Comparison of ENCODE assay signal across 30 mouse cellular contexts in genomic region chr16:34264671-34265070, GRCm38 (mm10).
A peak's percentile ranks its signal among the peaks of the same experiment; 100 is the strongest.
DNase-seq lines count a peak whose midpoint lies in the region; ATAC-seq and TF ChIP-seq lines count a peak whose summit lies in the region.
"Had no signal": no experiment of that assay in that cellular context is flagged by ENCODE, and none has a peak within 500 bp of the region (broad histone marks: within the 10 kb centered on the region; RNA-seq: fewer than 3 reads in every experiment).

No protein-coding gene starts in this region.

- no peak overlapping the region for H3K4me3 ChIP-seq in heart, postnatal 0 days (ENCODE audit: low read depth, low read length)
- H3K4me3 ChIP-seq: embryonic facial prominence, embryonic 12.5 days; gastrocnemius, adult 2 months; hindbrain, embryonic 12.5 days; left cerebral cortex, adult 2 months; limb, embryonic 12.5 days; liver, embryonic 12.5 days; midbrain, embryonic 13.5 days; neural tube, embryonic 13.5 days had no signal

- no peak for TF ChIP-seq EP300 in heart, postnatal 0 days (IDR thresholded peaks at IDR 0.05; ENCODE audit: low read depth)

- peaks cover 31% of the 10 kb centered on the region for H3K4me1 ChIP-seq in heart, postnatal 0 days (ENCODE audit: control insufficient read depth, insufficient read depth)
- H3K4me1 ChIP-seq: liver, embryonic 12.5 days had no signal

- peak overlapping the region; percentile 26; the same call in 1 of the 2 replicates for H3K27ac ChIP-seq in heart, postnatal 0 days (ENCODE audit: low read depth)
- H3K27ac ChIP-seq: embryonic facial prominence, embryonic 12.5 days; gastrocnemius, adult 2 months; hindbrain, embryonic 12.5 days; hindbrain, postnatal 0 days; limb, embryonic 12.5 days; liver, embryonic 12.5 days; macrophage; midbrain, embryonic 13.5 days; neural tube, embryonic 13.5 days had no signal

- no peak overlapping the region for H3K4me2 ChIP-seq in heart, postnatal 0 days (ENCODE audit: low read depth, low read length)
- H3K4me2 ChIP-seq: embryonic facial prominence, embryonic 12.5 days; heart, embryonic 11.5 days; hindbrain, embryonic 12.5 days; limb, embryonic 12.5 days; liver, embryonic 12.5 days; midbrain, embryonic 13.5 days; neural tube, embryonic 13.5 days had no signal

- ATAC-seq in heart, postnatal 0 days (ENCODE audit: insufficient read depth, low read depth): no peak; the same call in 1 of the 2 replicates
- ATAC-seq: CD4-positive, CD25-positive, alpha-beta regulatory T cell, adult 4 months; forebrain, embryonic 16.5 days; hindbrain, postnatal 0 days; intestine, embryonic 16.5 days; liver, embryonic 12.5 days; liver, postnatal 0 days; midbrain, embryonic 13.5 days had no signal

- peak; percentile 39 for DNase-seq in adrenal gland, postnatal 10 days
- DNase-seq in adrenal gland, adult (ENCODE audit: inconsistent age in 2 of 2, low spot score in 1 of 2): no peak
- no peak for DNase-seq in heart, postnatal 0 days (ENCODE audit: low spot score)
- DNase-seq in heart, adult 8-10 months (ENCODE audit: low spot score): no peak
- DNase-seq in 3134 (ENCODE audit: extremely low read depth, insufficient read length, low spot score): peak; percentile 19
- peak; percentile 45 for DNase-seq in fat pad, adult 2 months (ENCODE audit: extremely low read depth, low read depth, low spot score)
- DNase-seq in gastrocnemius, postnatal 25 days: no peak
- DNase-seq: cerebellum, adult 11 months; cerebellum, adult 9-10 months; cerebellum, postnatal 36 days; embryo, embryonic 11 days; gastrocnemius, adult 2 months; kidney, adult 9 months; kidney, postnatal 14 days; liver, postnatal 0 days; thymus, adult 2 months; thymus, postnatal 36 days had no signal

- TF ChIP-seq CTCF in heart, postnatal 0 days (IDR thresholded peaks at IDR 0.05; ENCODE audit: low read depth): no peak

- H3K9me3 ChIP-seq in heart, postnatal 0 days (replicated peaks; ENCODE audit: control insufficient read depth, low read length): no peaks in the 10 kb centered on the region
- H3K9me3 ChIP-seq: embryonic facial prominence, embryonic 12.5 days; hindbrain, embryonic 12.5 days; limb, embryonic 12.5 days; liver, embryonic 12.5 days; midbrain, embryonic 13.5 days; neural tube, embryonic 13.5 days had no signal

- no peaks in the 10 kb centered on the region for H3K36me3 ChIP-seq in heart, postnatal 0 days (replicated peaks; ENCODE audit: control insufficient read depth, insufficient read depth, low read length)
- H3K36me3 ChIP-seq: embryonic facial prominence, embryonic 12.5 days; hindbrain, embryonic 12.5 days; limb, embryonic 12.5 days; liver, embryonic 12.5 days; midbrain, embryonic 13.5 days; neural tube, embryonic 13.5 days had no signal

- 66% methylated on average over 3 of the region's 3 CpGs for WGBS in heart, postnatal 0 days

- H3K9ac ChIP-seq in heart, postnatal 0 days (replicated peaks; ENCODE audit: low read depth, low read length): no peak overlapping the region
- H3K9ac ChIP-seq: embryonic facial prominence, embryonic 12.5 days; hindbrain, embryonic 12.5 days; limb, embryonic 12.5 days; liver, embryonic 12.5 days; liver, postnatal 0 days; midbrain, embryonic 13.5 days; neural tube, embryonic 13.5 days had no signal

- no peaks in the 10 kb centered on the region for H3K27me3 ChIP-seq in heart, postnatal 0 days (ENCODE audit: control insufficient read depth, insufficient read depth, low read length)
- H3K27me3 ChIP-seq: embryonic facial prominence, embryonic 12.5 days; hindbrain, embryonic 12.5 days; limb, embryonic 12.5 days; liver, embryonic 12.5 days; midbrain, embryonic 13.5 days; neural tube, embryonic 13.5 days had no signal

Comparison
In these comparisons a context has a peak if more than half of its experiments do, and no peak if none do; other contexts are left out.
1. DNase-seq: peak in adrenal gland, postnatal 10 days (single experiment), 3134 (single experiment) and fat pad, adult 2 months (single experiment); none in adrenal gland, adult (0 of 2), heart, postnatal 0 days (single experiment), heart, adult 8-10 months (single experiment) and gastrocnemius, postnatal 25 days (single experiment).